Mouse (Mus musculus) forebrain, postnatal 0 days (tissue): Measurements from ENCODE around the gene Gpr132. TPM values are rescaled to one million over a fixed set of nuclear protein-coding genes. Genes with fewer than 3 reads are reported as not detected.

Experiments used
- ATAC-seq: fragments of 200-750 bp; cut with Nextera tagmentation; 2 replicates; pipeline ENCODE4 v1.8.0; 2017; ENCODE audit warnings: mild to moderate bottlenecking, moderate library complexity
- DNase-seq: peaks from one replicate; pipeline ENCODE4 v3.0.0-alpha.2; 2015
- H3K27ac ChIP-seq: fragments of 300-500 bp; sonication (generic); 2 replicates; pipeline ENCODE4 v1.5.1; 2014; ENCODE audit warnings: low read depth, mild to moderate bottlenecking, antibody characterized with exemption, low read length, moderate library complexity, mixed read lengths
- H3K27me3 ChIP-seq: fragments of 300-500 bp; sonication (generic); 2 replicates; pipeline ENCODE4 v1.6.1; 2014; ENCODE audit warnings: mild to moderate bottlenecking, low read length, mixed read lengths; ENCODE audit not compliant: insufficient read depth
- H3K36me3 ChIP-seq: fragments of 300-500 bp; sonication (generic); 2 replicates; pipeline ENCODE4 v1.6.1; 2014; ENCODE audit warnings: mild to moderate bottlenecking, moderate library complexity; ENCODE audit not compliant: insufficient read depth
- H3K4me1 ChIP-seq: fragments of 300-500 bp; sonication (generic); 2 replicates; pipeline ENCODE4 v1.6.1; 2014; ENCODE audit warnings: antibody characterized with exemption; ENCODE audit not compliant: insufficient read depth
- H3K4me2 ChIP-seq: fragments of 300-500 bp; sonication (generic); 2 replicates; pipeline ENCODE4 v1.6.1; 2014; ENCODE audit warnings: low read depth, mild to moderate bottlenecking, moderate library complexity
- H3K4me3 ChIP-seq: fragments of 300-500 bp; sonication (generic); 2 replicates; pipeline ENCODE4 v1.5.1; 2014; ENCODE audit warnings: low read depth, low read length, mixed read lengths
- H3K9ac ChIP-seq: fragments of 300-500 bp; sonication (generic); 2 replicates; pipeline ENCODE4 v1.6.1; 2014; ENCODE audit warnings: mild to moderate bottlenecking
- H3K9me3 ChIP-seq: fragments of 300-500 bp; sonication (generic); 2 replicates; pipeline ENCODE4 v1.6.1; 2016; ENCODE audit warnings: low read length
- CTCF ChIP-seq: sonication (generic); IDR thresholded peaks from 2 replicates; pipeline ENCODE4 v1.5.1; 2016; ENCODE audit warnings: antibody characterized with exemption, control low read depth, low read depth
- WGBS: fragments of 180-500 bp; shearing (Covaris S2); extraction: QIAGEN DNeasy Blood & Tissue Kit; methylation state at CpG from one replicate; pipeline ENCODE4 v1.1.7; 2014; 5-methylcytosine and 5-hydroxymethylcytosine counted together
- polyA plus RNA-seq: library from polyadenylated mRNA; unstranded; fragments of >200 nt; fragmentation: Nextera tagmentation; extraction: Ambion mirVana; gene quantifications from 2 replicates; pipeline ENCODE4 v1.2.1, GENCODE M21; 2015
- total RNA-seq: library from RNA; depleted of rRNA; stranded (reverse); fragments of >200 nt; gene quantifications from 2 replicates; pipeline ENCODE4 v1.2.3, GENCODE M21; 2014; rRNA removed

Gpr132 gene
- 0.10 TPM in 1 of 2 replicates, not detected in the other for total RNA-seq
- not detected in 2 replicates for polyA plus RNA-seq

DNA sequence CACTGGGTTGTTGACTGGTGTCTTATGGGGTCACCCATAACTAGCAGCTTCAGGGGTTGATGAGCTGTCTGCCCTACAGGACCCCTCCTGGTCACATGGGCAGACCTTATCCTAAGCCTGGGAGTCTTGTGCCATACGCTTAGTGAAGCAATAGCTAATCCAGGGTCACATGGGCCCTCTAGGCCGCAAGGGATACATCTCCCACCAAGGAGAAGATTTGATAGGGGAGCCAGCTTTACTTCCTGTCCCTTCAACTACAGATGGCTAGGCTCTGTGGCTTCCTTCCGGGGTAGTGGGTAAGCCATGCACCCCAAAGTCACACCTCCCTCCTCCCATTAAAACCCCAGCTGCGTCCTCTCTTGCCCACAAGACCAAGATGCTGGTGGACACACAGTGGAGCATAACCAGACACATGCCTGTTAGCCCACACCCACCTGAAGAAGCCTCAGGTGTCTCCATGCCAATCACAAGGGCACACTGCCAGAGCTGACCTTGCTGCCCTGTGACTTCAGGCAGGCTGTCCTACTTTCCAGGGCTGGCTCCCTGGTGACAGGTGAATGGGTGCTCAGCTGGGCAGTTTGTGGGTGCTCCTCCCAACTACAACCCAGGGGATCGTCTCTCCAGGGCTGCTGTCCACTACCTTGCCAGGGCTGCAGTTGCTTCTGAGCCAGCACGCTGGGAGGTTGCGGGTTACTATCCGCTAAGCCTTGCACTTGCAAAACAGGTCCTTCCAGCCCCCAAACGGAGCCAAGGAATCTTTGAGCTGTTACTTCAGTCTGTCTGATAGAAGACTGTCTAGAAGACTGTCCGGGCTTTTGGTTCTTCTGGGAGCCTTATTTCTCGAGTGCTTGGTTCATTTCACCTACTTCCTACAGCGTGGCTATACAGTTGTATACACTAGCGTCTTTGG is at the start of gene Gpr132:
Gene Gpr132 (minus strand): TSS at position 51 of the 910 bp plus-strand sequence.
- Histone ChIP-seq H3K4me2 (no peak within 1 kb of the TSS), H3K27me3 (peaks cover 7% of the 10 kb centered on the region; the same call in 1 of the 2 replicates), H3K27ac (no peak within 1 kb of the TSS), H3K9ac (no peak within 1 kb of the TSS), H3K4me1 (no peaks in the 10 kb centered on the region), H3K9me3 (no peaks in the 10 kb centered on the region), H3K36me3 (no peaks in the 10 kb centered on the region), H3K4me3 (no peak within 1 kb of the TSS)
- no peak for TF ChIP-seq CTCF
- DNase-seq (no peak), ATAC-seq (no peak)
- 67% methylated on average over 13 of the region's 13 CpGs for WGBS

DNA sequence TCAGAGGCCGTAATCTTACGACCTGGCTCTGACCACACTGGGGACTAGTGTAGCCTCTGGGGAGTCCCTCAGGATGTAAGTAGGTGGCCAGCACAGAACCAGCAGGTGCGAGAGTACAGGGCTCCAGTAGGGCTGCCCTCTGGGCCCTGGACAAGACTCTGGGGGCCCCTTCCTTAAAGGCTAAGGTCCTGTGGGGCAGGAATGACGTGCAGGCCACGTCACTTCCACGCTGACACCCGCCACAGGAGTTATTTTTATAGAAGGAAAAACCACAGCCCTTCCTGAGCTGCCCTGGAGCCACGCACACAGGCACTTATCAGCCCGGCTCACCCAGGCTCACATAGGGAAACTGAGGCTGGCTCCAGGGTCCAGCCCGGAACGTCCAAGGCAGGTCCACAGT is 49.5 kb upstream of the Gpr132 start:
- H3K27me3 ChIP-seq, result no peaks in the 10 kb centered on the region
- H3K9me3 ChIP-seq, result no peaks in the 10 kb centered on the region
- no peak for DNase-seq
- no peak for ATAC-seq
- H3K9ac ChIP-seq, result no peak overlapping the region
- H3K27ac ChIP-seq, result no peak overlapping the region
- no peak for TF ChIP-seq CTCF
- H3K4me1 ChIP-seq, result no peaks in the 10 kb centered on the region
- H3K4me3 ChIP-seq, result no peak overlapping the region
- 83% methylated on average over 11 of the region's 11 CpGs for WGBS
- H3K36me3 ChIP-seq, result peaks cover 62% of the 10 kb centered on the region
- H3K4me2 ChIP-seq, result no peak overlapping the region

DNA sequence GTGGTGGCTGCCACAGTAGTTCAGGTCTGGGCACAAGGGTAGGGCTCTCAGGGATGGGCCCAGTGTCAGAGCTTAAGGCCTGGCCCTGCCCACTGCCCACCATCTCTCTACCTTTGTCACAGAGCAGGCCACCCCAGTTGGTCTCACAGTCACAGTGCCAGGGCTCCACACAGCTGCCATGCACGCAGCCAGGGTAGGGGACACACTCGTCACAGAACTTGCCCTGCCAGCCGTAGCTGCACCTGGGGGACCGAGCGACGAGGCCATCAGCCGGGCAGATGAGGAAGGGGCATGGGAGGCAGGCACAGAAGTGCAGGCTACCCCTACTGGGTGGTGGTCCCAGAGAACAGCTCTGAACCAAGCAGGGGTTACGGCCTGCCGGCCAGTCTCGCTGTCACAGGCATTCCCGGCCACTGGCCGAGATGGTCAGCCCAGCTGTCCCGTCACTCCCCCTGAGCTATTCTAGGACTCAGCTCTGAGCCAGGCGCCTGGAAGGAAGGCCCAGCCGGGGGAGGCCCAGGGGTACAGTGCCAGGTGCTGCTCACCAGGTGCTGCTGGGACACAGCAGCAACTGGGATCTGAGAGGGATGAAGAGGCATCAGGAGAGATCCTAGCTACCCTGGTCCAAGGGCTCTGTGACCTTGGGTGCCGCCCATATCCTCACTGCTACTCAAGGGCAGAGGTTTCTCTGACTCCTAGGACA is 48.8 kb upstream of the Gpr132 start:
- Histone ChIP-seq H3K27ac (no peak overlapping the region), H3K4me3 (no peak overlapping the region), H3K36me3 (peaks cover 68% of the 10 kb centered on the region), H3K9me3 (no peaks in the 10 kb centered on the region), H3K27me3 (no peaks in the 10 kb centered on the region), H3K4me2 (no peak overlapping the region), H3K4me1 (no peaks in the 10 kb centered on the region), H3K9ac (no peak overlapping the region)
- WGBS, result 86% methylated on average over 16 of the region's 16 CpGs
- TF ChIP-seq CTCF, result no peak
- DNase-seq (no peak), ATAC-seq (no peak)

DNA sequence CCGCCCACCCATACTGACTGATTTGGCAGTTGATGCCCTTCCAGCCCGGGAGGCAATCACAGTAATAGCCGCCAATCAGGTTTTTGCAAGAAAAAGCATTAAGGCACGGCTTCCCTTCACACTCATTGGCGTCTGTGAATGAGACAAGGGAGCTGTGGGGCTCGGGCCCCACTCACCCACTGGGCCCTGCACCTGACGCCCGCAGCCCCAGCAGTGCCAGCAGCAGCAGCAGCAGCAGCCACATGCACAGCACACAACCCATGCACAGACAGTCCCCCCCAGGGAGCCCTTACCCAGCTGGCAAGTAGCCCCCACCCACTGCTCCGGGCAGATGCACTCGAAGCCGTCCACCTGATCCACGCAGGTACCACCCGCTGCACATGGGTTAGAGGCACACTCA is 47.6 kb upstream of the Gpr132 start:
- H3K4me1 ChIP-seq, result no peaks in the 10 kb centered on the region
- no peaks in the 10 kb centered on the region for H3K27me3 ChIP-seq
- H3K4me2 ChIP-seq, result no peak overlapping the region
- H3K4me3 ChIP-seq, result no peak overlapping the region
- no peak overlapping the region for H3K27ac ChIP-seq
- no peak overlapping the region for H3K9ac ChIP-seq
- no peak for ATAC-seq
- no peaks in the 10 kb centered on the region for H3K9me3 ChIP-seq
- TF ChIP-seq CTCF, result no peak
- H3K36me3 ChIP-seq, result peaks cover 81% of the 10 kb centered on the region
- 64% methylated on average over 13 of the region's 13 CpGs for WGBS
- DNase-seq, result no peak

DNA sequence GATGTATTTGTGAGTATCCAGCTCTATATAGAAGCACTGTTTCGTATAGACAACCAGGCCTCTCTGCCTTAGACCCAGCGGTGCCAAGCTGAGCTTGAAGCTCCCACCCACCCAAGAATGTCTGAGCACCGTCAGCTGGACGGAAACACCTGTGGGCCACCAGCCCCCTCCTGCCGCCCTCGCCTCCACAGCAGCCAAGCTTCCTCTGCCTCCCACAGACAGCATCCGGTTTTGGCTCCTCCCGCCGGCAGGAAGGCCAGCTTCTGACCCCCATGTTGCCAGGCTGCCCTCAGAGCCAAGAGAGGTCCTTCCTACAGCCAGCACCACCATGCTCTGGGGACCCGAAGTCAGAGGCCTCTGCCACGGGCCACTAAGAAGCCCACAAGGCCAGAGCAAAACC is 46.5 kb upstream of the Gpr132 start:
- no peaks in the 10 kb centered on the region for H3K9me3 ChIP-seq
- no peak for DNase-seq
- peaks cover 83% of the 10 kb centered on the region for H3K36me3 ChIP-seq
- WGBS, result 86% methylated on average over 11 of the region's 11 CpGs
- H3K27ac ChIP-seq, result no peak overlapping the region
- ATAC-seq, result no peak
- no peaks in the 10 kb centered on the region for H3K27me3 ChIP-seq
- H3K4me2 ChIP-seq, result no peak overlapping the region
- no peak overlapping the region for H3K9ac ChIP-seq
- H3K4me3 ChIP-seq, result no peak overlapping the region
- no peak for TF ChIP-seq CTCF
- no peaks in the 10 kb centered on the region for H3K4me1 ChIP-seq

DNA sequence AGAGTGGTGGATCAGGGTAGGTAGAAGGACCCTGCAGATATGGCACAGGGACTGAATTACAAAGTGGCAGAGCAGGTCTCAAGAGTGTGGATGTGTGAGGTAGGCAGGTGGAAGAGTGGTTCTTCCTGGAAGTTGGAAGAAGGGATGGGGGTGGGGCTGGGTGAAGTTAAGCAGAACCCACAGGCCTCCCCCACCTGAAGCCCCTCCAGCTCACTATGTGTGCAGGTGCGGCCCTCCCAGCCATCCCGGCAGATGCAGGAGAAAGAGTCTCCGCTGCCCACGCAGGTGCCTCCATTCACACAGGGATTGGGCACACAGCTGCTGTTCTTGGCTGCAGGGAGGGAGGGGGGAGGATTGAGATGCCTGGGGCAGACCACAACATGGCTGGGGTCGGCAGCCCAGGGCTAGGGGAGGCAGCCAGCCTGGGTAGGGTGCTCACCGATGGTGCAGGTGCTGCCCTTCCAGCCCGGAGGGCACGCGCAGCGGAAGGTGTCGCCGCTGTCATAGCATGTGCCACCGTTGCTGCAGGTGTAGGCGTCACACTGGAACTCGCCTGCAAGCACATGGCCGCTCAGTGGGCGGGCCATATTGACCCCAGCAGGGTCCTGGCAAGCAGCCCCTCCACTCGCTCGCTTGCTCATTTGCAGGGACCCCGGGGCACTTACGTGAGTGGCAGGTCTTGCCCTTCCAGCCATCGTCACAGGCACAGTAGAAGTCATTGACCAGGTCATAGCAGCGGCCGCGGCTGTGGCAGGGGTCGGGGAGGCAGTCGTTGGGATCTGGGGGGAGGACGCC is 45.1 kb upstream of the Gpr132 start:
- no peak overlapping the region for H3K4me2 ChIP-seq
- no peak for ATAC-seq
- peaks cover 83% of the 10 kb centered on the region for H3K36me3 ChIP-seq

More for the DNA sequence above, 45.1 kb upstream of the Gpr132 start:
- WGBS, result 90% methylated on average over 28 of the region's 28 CpGs
- Histone ChIP-seq H3K4me3 (no peak overlapping the region), H3K9ac (no peak overlapping the region), H3K27me3 (no peaks in the 10 kb centered on the region), H3K4me1 (no peaks in the 10 kb centered on the region), H3K9me3 (no peaks in the 10 kb centered on the region), H3K27ac (no peak overlapping the region)
- no peak for TF ChIP-seq CTCF
- no peak for DNase-seq
